Mouse (Mus musculus) small intestine, adult 2 months (tissue): Measurements from ENCODE around the gene Myh3.

Experiments
- CTCF ChIP-seq: fragments of 200-500 bp; IDR thresholded peaks from 2 replicates; pipeline ENCODE4 v1.5.1; 2012; ENCODE audit warnings: low read depth, mild to moderate bottlenecking, control low read depth, inconsistent platforms, low read length, moderate library complexity, mixed read lengths; ENCODE audit not compliant: insufficient replicate concordance, insufficient read length; ENCODE audit errors: extremely low read depth
- POLR2A ChIP-seq: fragments of 200-500 bp; IDR thresholded peaks from 2 replicates; pipeline ENCODE4 v1.6.1; 2012; ENCODE audit warnings: low read depth, mild to moderate bottlenecking, control low read depth, inconsistent platforms, low read length, moderate library complexity

- no peak for TF ChIP-seq POLR2A
- no peak for TF ChIP-seq CTCF
These were observed 26.3 kb upstream of the Myh3 start for GRCm38 (mm10) chr11:67051676-67052320.
